Mouse (Mus musculus): ENCODE data around the gene Ngrn. TPM values are rescaled to one million over a fixed set of nuclear protein-coding genes. Genes with fewer than 3 reads are reported as not detected.

Ngrn gene
- total and polyA plus RNA-seq, 3 experiments = 28.3 to 43.2 (median 32.1) TPM

DNA sequence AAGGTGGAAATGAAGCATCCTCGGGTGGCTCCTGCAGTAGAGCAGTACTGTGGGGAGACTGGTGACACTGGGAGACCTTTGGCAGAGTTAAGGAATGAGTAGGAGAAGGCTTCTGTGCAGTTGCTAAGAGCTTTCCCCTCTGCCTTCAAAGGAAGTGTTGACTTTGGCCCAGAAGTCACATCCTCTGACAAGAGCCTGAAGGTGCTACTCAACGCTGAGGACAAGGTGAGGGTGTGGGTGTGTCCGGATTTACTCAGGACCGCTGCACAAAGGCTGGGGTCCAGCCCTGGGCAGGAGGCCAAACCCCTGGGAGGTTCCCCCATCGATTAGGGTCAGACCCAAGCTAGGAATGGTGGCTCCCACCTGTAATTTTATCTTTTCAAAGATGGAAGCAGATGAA lies 23.4 kb downstream of the Ngrn start:
- no peak overlapping the region for H3K9ac ChIP-seq (ENCODE audit: insufficient read depth, low read depth)
- in situ Hi-C loops (cut with MboI; ENCODE audit: low pct_ligation_motif_present, low pct_unique_long_range_greater_than_20kb, low sequenced_read_pairs) = no loop called here

GRCm38 (mm10) chr7:80285725-80286124 lies 24.7 kb downstream of the Ngrn start:
- dilution Hi-C loops (cut with MboI; ENCODE audit: extremely low pct_ligation_motif_present, extremely low pct_unique_long_range_greater_than_20kb, low sequenced_read_pairs) (no loop called here), in situ Hi-C loops (cut with MboI; ENCODE audit: low pct_ligation_motif_present, low pct_unique_long_range_greater_than_20kb, low sequenced_read_pairs) (no loop called here)
- Histone ChIP-seq H3K9me3 (replicated peaks; ENCODE audit: low read length) (no peaks in the 10 kb centered on the region), H3K36me3 (replicated peaks in 1 of 2; ENCODE audit: control insufficient read depth in 1 of 2, insufficient read depth in 1 of 2, low read length in 1 of 2) (peaks cover 58 to 92% of the 10 kb centered on the region in 2 experiments), H3K4me1 (ENCODE audit: control insufficient read depth in 1 of 2, insufficient read depth in 2 of 2) (no peaks in the 10 kb centered on the region), H3K4me3 (replicated peaks in 1 of 3; ENCODE audit: low read depth in 2 of 3, low read length in 2 of 3, poor library complexity in 1 of 3) (no peak overlapping the region), H3K27me3 (replicated peaks) (no peaks in the 10 kb centered on the region), H3K4me2 (ENCODE audit: insufficient read depth, low read depth, poor library complexity, severe bottlenecking) (no peak overlapping the region), H3K79me2 (replicated peaks; ENCODE audit: control insufficient read depth, extremely low read depth, insufficient read depth, poor library complexity, severe bottlenecking) (no peaks in the 10 kb centered on the region), H3K9ac (ENCODE audit: insufficient read depth, low read depth) (no peak overlapping the region), H3K27ac (ENCODE audit: insufficient read depth, low read depth) (no peak overlapping the region)
- TF ChIP-seq ETS1 (conservative IDR thresholded peaks at IDR 0.05; ENCODE audit: low read depth, low read length) (no peak), CTCF (conservative IDR thresholded peaks at IDR 0.05 in 1 of 2, IDR thresholded peaks at IDR 0.05 in 1 of 2; ENCODE audit: low read depth in 2 of 2, low read length in 2 of 2) (no peak), ELF1 (IDR thresholded peaks at IDR 0.05; ENCODE audit: low read depth, low read length) (no peak), PAX5 (IDR thresholded peaks at IDR 0.05; ENCODE audit: low read length) (no peak), RCOR1 (conservative IDR thresholded peaks at IDR 0.05; ENCODE audit: low read depth, low read length) (no peak), POLR2A (IDR thresholded peaks at IDR 0.05; ENCODE audit: low read depth, low read length) (no peak), POLR2AphosphoS2 (IDR thresholded peaks at IDR 0.05; ENCODE audit: low read depth, low read length) (no peak), MAX (IDR thresholded peaks at IDR 0.05; ENCODE audit: low read length) (no peak), TCF12 (IDR thresholded peaks at IDR 0.05; ENCODE audit: low read depth, low read length) (no peak), MAZ (IDR thresholded peaks at IDR 0.05; ENCODE audit: low read depth, low read length) (no peak), USF1 (IDR thresholded peaks at IDR 0.05; ENCODE audit: low read depth, low read length) (no peak), HCFC1 (IDR thresholded peaks at IDR 0.05; ENCODE audit: low read depth, low read length) (no peak), KAT2A (IDR thresholded peaks at IDR 0.05; ENCODE audit: insufficient replicate concordance, low read length) (no peak), BHLHE40 (IDR thresholded peaks at IDR 0.05; ENCODE audit: low read depth, low read length) (no peak)
- no peak for DNase-seq (ENCODE audit: extremely low read depth)

More for the DNA sequence above, 23.4 kb downstream of the Ngrn start:
- dilution Hi-C loops (cut with MboI; ENCODE audit: extremely low pct_ligation_motif_present, extremely low pct_unique_long_range_greater_than_20kb, low sequenced_read_pairs) = no loop called here
- Histone ChIP-seq H3K79me2 (replicated peaks; ENCODE audit: control insufficient read depth, extremely low read depth, insufficient read depth, poor library complexity, severe bottlenecking) (no peaks in the 10 kb centered on the region), H3K27ac (ENCODE audit: insufficient read depth, low read depth) (no peak overlapping the region), H3K4me1 (ENCODE audit: control insufficient read depth in 1 of 2, insufficient read depth in 2 of 2) (no peaks in the 10 kb centered on the region), H3K27me3 (replicated peaks) (no peaks in the 10 kb centered on the region), H3K4me2 (ENCODE audit: insufficient read depth, low read depth, poor library complexity, severe bottlenecking) (no peak overlapping the region), H3K4me3 (replicated peaks in 1 of 3; ENCODE audit: low read depth in 2 of 3, low read length in 2 of 3, poor library complexity in 1 of 3) (no peak overlapping the region), H3K36me3 (replicated peaks in 1 of 2; ENCODE audit: control insufficient read depth in 1 of 2, insufficient read depth in 1 of 2, low read length in 1 of 2) (peaks cover 54 to 92% of the 10 kb centered on the region in 2 experiments), H3K9me3 (replicated peaks; ENCODE audit: low read length) (no peaks in the 10 kb centered on the region)
- DNase-seq (ENCODE audit: extremely low read depth) = no peak
- no peak for TF ChIP-seq JUN (IDR thresholded peaks at IDR 0.05; ENCODE audit: insufficient read depth, low read depth, low read length)

GRCm38 (mm10) chr7:80287736-80288135 lies 26.7 kb downstream of the Ngrn start:
- TF ChIP-seq TCF12 (IDR thresholded peaks at IDR 0.05; ENCODE audit: low read depth, low read length) (no peak), CHD2 (IDR thresholded peaks at IDR 0.05; ENCODE audit: low read length) (no peak)
- no peak overlapping the region for H3K27ac ChIP-seq (ENCODE audit: insufficient read depth, low read depth)

More at GRCm38 (mm10) chr7:80287736-80288135, 26.7 kb downstream of the Ngrn start:
- Histone ChIP-seq H3K79me2 (replicated peaks; ENCODE audit: control insufficient read depth, extremely low read depth, insufficient read depth, poor library complexity, severe bottlenecking) (no peaks in the 10 kb centered on the region), H3K4me1 (ENCODE audit: control insufficient read depth in 1 of 2, insufficient read depth in 2 of 2) (no peaks in the 10 kb centered on the region), H3K9me3 (replicated peaks; ENCODE audit: low read length) (no peaks in the 10 kb centered on the region), H3K27me3 (replicated peaks) (no peaks in the 10 kb centered on the region), H3K4me2 (ENCODE audit: insufficient read depth, low read depth, poor library complexity, severe bottlenecking) (no peak overlapping the region), H3K36me3 (replicated peaks in 1 of 2; ENCODE audit: control insufficient read depth in 1 of 2, insufficient read depth in 1 of 2, low read length in 1 of 2) (peaks cover 58 to 89% of the 10 kb centered on the region in 2 experiments), H3K9ac (ENCODE audit: insufficient read depth, low read depth) (no peak overlapping the region), H3K4me3 (replicated peaks in 1 of 3; ENCODE audit: low read depth in 2 of 3, low read length in 2 of 3, poor library complexity in 1 of 3) (no peak overlapping the region)
- dilution Hi-C loops (cut with MboI; ENCODE audit: extremely low pct_ligation_motif_present, extremely low pct_unique_long_range_greater_than_20kb, low sequenced_read_pairs) = no loop called here
- in situ Hi-C loops (cut with MboI; ENCODE audit: low pct_ligation_motif_present, low pct_unique_long_range_greater_than_20kb, low sequenced_read_pairs) = no loop called here
- no peak for DNase-seq (ENCODE audit: extremely low read depth)
